Mouse (Mus musculus): ENCODE data around the gene Pnkd. TPM values are rescaled to one million over a fixed set of nuclear protein-coding genes. Genes with fewer than 3 reads are reported as not detected.
A peak's percentile ranks its signal among the peaks of the same experiment; 100 is the strongest.

Pnkd gene
- polyA plus RNA-seq, 1 experiment from 2014 or later = 288 TPM

GRCm38 (mm10) chr1:74298996-74299395 lies 14.3 kb downstream of the Pnkd start:
- peak overlapping the region; percentile 9 for H3K9ac ChIP-seq
- H3K36me3 ChIP-seq = no peaks in the 10 kb centered on the region
- H3K27ac ChIP-seq = peak overlapping the region; percentile 99
- ATAC-seq (replicated peaks; ENCODE audit: insufficient number of reproducible peaks, insufficient read depth, low FRiP score, low read depth) = no peak
- peaks cover 89% of the 10 kb centered on the region for H3K4me1 ChIP-seq (replicated peaks)
- H3K27me3 ChIP-seq = no peaks in the 10 kb centered on the region
- H3K4me2 ChIP-seq = peak overlapping the region; percentile 14; the same call in 1 of the 2 replicates
- no peaks in the 10 kb centered on the region for H3K9me3 ChIP-seq (replicated peaks)
- 29% methylated on average over 5 of the region's 5 CpGs for WGBS
- no peak overlapping the region for H3K4me3 ChIP-seq

- H3K4me2 ChIP-seq = peak overlapping the region; percentile 6; the same call in 1 of the 2 replicates
- ATAC-seq (replicated peaks; ENCODE audit: insufficient number of reproducible peaks, insufficient read depth, low FRiP score, low read depth) = no peak
These were observed 15.8 kb downstream of the Pnkd start for GRCm38 (mm10) chr1:74300347-74301110.

GRCm38 (mm10) chr1:74302229-74302628 lies 17.5 kb downstream of the Pnkd start:
- no peak overlapping the region for H3K9ac ChIP-seq
- no peak for ATAC-seq (replicated peaks; ENCODE audit: insufficient number of reproducible peaks, insufficient read depth, low FRiP score, low read depth)
- H3K36me3 ChIP-seq = no peaks in the 10 kb centered on the region
- no peaks in the 10 kb centered on the region for H3K27me3 ChIP-seq
- no peak overlapping the region for H3K27ac ChIP-seq
- H3K4me2 ChIP-seq = peak overlapping the region; percentile 75
- H3K4me1 ChIP-seq (replicated peaks) = peaks cover 69% of the 10 kb centered on the region
- 86% methylated on average over 7 of the region's 7 CpGs for WGBS
- H3K4me3 ChIP-seq = no peak overlapping the region
- H3K9me3 ChIP-seq (replicated peaks) = no peaks in the 10 kb centered on the region

More at GRCm38 (mm10) chr1:74300347-74301110, 15.8 kb downstream of the Pnkd start:
- Histone ChIP-seq H3K4me1 (replicated peaks) (peaks cover 79% of the 10 kb centered on the region), H3K27me3 (no peaks in the 10 kb centered on the region), H3K9ac (no peak overlapping the region), H3K36me3 (no peaks in the 10 kb centered on the region), H3K4me3 (no peak overlapping the region), H3K9me3 (replicated peaks) (no peaks in the 10 kb centered on the region), H3K27ac (peak overlapping the region; percentile 68)
- 51% methylated on average over 6 of the region's 6 CpGs for WGBS

GRCm38 (mm10) chr1:74302835-74303234 lies 18.1 kb downstream of the Pnkd start:
- peak overlapping the region; percentile 18; the same call in 1 of the 2 replicates for H3K9ac ChIP-seq
- ATAC-seq (replicated peaks; ENCODE audit: insufficient number of reproducible peaks, insufficient read depth, low FRiP score, low read depth) = no peak
- peaks cover 63% of the 10 kb centered on the region for H3K4me1 ChIP-seq (replicated peaks)

GRCm38 (mm10) chr1:74303509-74304338 lies 19.0 kb downstream of the Pnkd start:
- Histone ChIP-seq H3K36me3 (no peaks in the 10 kb centered on the region), H3K9ac (peak overlapping the region; percentile 88), H3K4me3 (peak overlapping the region; percentile 76), H3K4me1 (replicated peaks) (peaks cover 54% of the 10 kb centered on the region), H3K27me3 (no peaks in the 10 kb centered on the region), H3K4me2 (peak overlapping the region; percentile 75), H3K9me3 (replicated peaks) (no peaks in the 10 kb centered on the region), H3K27ac (peak overlapping the region; percentile 91)
- peak; percentile 87 for ATAC-seq (replicated peaks; ENCODE audit: insufficient number of reproducible peaks, insufficient read depth, low FRiP score, low read depth)
- WGBS = under 1% methylated on average over 56 of the region's 56 CpGs

More at GRCm38 (mm10) chr1:74302835-74303234, 18.1 kb downstream of the Pnkd start:
- WGBS = 69% methylated on average over 2 of the region's 2 CpGs
- Histone ChIP-seq H3K4me3 (peak overlapping the region; percentile 76), H3K9me3 (replicated peaks) (no peaks in the 10 kb centered on the region), H3K27me3 (no peaks in the 10 kb centered on the region), H3K36me3 (no peaks in the 10 kb centered on the region), H3K4me2 (peak overlapping the region; percentile 75), H3K27ac (peak overlapping the region; percentile 91; the same call in 1 of the 2 replicates)

GRCm38 (mm10) chr1:74304339-74304790 lies 19.6 kb downstream of the Pnkd start:
- WGBS = 7% methylated on average over 12 of the region's 12 CpGs
- H3K9me3 ChIP-seq (replicated peaks) = no peaks in the 10 kb centered on the region
- H3K4me1 ChIP-seq (replicated peaks) = peaks cover 50% of the 10 kb centered on the region
- H3K4me3 ChIP-seq = peak overlapping the region; percentile 76
- H3K27ac ChIP-seq = peak overlapping the region; percentile 91
- ATAC-seq (replicated peaks; ENCODE audit: insufficient number of reproducible peaks, insufficient read depth, low FRiP score, low read depth) = peak; percentile 10; the same call in 1 of the 2 replicates
- H3K9ac ChIP-seq = peak overlapping the region; percentile 88
- peak overlapping the region; percentile 75 for H3K4me2 ChIP-seq
- H3K27me3 ChIP-seq = no peaks in the 10 kb centered on the region
- no peaks in the 10 kb centered on the region for H3K36me3 ChIP-seq

- no peaks in the 10 kb centered on the region for H3K27me3 ChIP-seq
- H3K4me1 ChIP-seq (replicated peaks) = peaks cover 49% of the 10 kb centered on the region
- no peak overlapping the region for H3K27ac ChIP-seq
- no peak overlapping the region for H3K4me3 ChIP-seq
- no peak overlapping the region for H3K4me2 ChIP-seq
- no peak for ATAC-seq (replicated peaks; ENCODE audit: insufficient number of reproducible peaks, insufficient read depth, low FRiP score, low read depth)
- no peaks in the 10 kb centered on the region for H3K36me3 ChIP-seq
- no peak overlapping the region for H3K9ac ChIP-seq
- no peaks in the 10 kb centered on the region for H3K9me3 ChIP-seq (replicated peaks)
- WGBS = 59% methylated on average over 4 of the region's 4 CpGs
These were observed 20.2 kb downstream of the Pnkd start for GRCm38 (mm10) chr1:74304946-74305345.

- H3K27me3 ChIP-seq = no peaks in the 10 kb centered on the region
- WGBS = 96% methylated on average over 2 of the region's 2 CpGs
- H3K4me1 ChIP-seq (replicated peaks) = peaks cover 45% of the 10 kb centered on the region
- H3K9ac ChIP-seq = peak within 1 kb of the TSS; percentile 88; the same call in 1 of the 2 replicates
- H3K36me3 ChIP-seq = no peaks in the 10 kb centered on the region
- peak within 1 kb of the TSS; percentile 76 for H3K4me3 ChIP-seq
- no peaks in the 10 kb centered on the region for H3K9me3 ChIP-seq (replicated peaks)
- peak within 1 kb of the TSS; percentile 75 for H3K4me2 ChIP-seq
- peak within 1 kb of the TSS; percentile 91 for H3K27ac ChIP-seq
- ATAC-seq (replicated peaks; ENCODE audit: insufficient number of reproducible peaks, insufficient read depth, low FRiP score, low read depth) = no peak
These were observed 20.8 kb downstream of the Pnkd start, which contains the start of gene Tmbim1 for GRCm38 (mm10) chr1:74305522-74305921. Gene Tmbim1, minus strand, starts transcription at chr1:74305622.

- Histone ChIP-seq H3K4me3 (no peak overlapping the region), H3K27ac (no peak overlapping the region), H3K27me3 (no peaks in the 10 kb centered on the region), H3K36me3 (no peaks in the 10 kb centered on the region), H3K9me3 (replicated peaks) (no peaks in the 10 kb centered on the region), H3K4me1 (replicated peaks) (peaks cover 32% of the 10 kb centered on the region), H3K9ac (no peak overlapping the region), H3K4me2 (no peak overlapping the region)
- ATAC-seq (replicated peaks; ENCODE audit: insufficient number of reproducible peaks, insufficient read depth, low FRiP score, low read depth) = no peak
- 100% methylated on average over 1 of the region's 1 CpGs for WGBS
These were observed 22.4 kb downstream of the Pnkd start for GRCm38 (mm10) chr1:74307146-74307545.

GRCm38 (mm10) chr1:74308001-74308964 lies 23.6 kb downstream of the Pnkd start:
- no peak overlapping the region for H3K4me2 ChIP-seq
- no peak overlapping the region for H3K9ac ChIP-seq
- no peak for ATAC-seq (replicated peaks; ENCODE audit: insufficient number of reproducible peaks, insufficient read depth, low FRiP score, low read depth)
- no peaks in the 10 kb centered on the region for H3K36me3 ChIP-seq
- peak overlapping the region; percentile 6; the same call in 1 of the 2 replicates for H3K27ac ChIP-seq
- WGBS = 75% methylated on average over 10 of the region's 10 CpGs
- H3K4me3 ChIP-seq = no peak overlapping the region
- no peaks in the 10 kb centered on the region for H3K9me3 ChIP-seq (replicated peaks)
- H3K4me1 ChIP-seq (replicated peaks) = peaks cover 32% of the 10 kb centered on the region
- no peaks in the 10 kb centered on the region for H3K27me3 ChIP-seq
